Mouse (Mus musculus) neural tube, embryonic 15.5 days (tissue): ENCODE measurements around the gene Rabggtb. TPM values are rescaled to one million over a fixed set of nuclear protein-coding genes. Genes with fewer than 3 reads are reported as not detected.

Experiments
- ATAC-seq: fragments of 200-750 bp; cut with Nextera tagmentation; 2 replicates; pipeline ENCODE4 v1.8.0; 2017; ENCODE audit warnings: mild to moderate bottlenecking, moderate TSS enrichment, moderate library complexity; ENCODE audit not compliant: low FRiP score
- H3K27ac ChIP-seq: fragments of 300-500 bp; sonication (generic); replicated peaks from 2 replicates; pipeline ENCODE4 v1.5.1; 2015; ENCODE audit warnings: mild to moderate bottlenecking, inconsistent platforms
- H3K27me3 ChIP-seq: fragments of 300-500 bp; sonication (generic); replicated peaks from 2 replicates; pipeline ENCODE4 v1.6.1; 2015; ENCODE audit warnings: inconsistent platforms
- H3K36me3 ChIP-seq: fragments of 300-500 bp; sonication (generic); 2 replicates; pipeline ENCODE4 v1.6.1; 2015; ENCODE audit warnings: inconsistent platforms
- H3K4me1 ChIP-seq: fragments of 300-500 bp; sonication (generic); 2 replicates; pipeline ENCODE4 v1.6.1; 2015; ENCODE audit warnings: inconsistent platforms
- H3K4me2 ChIP-seq: fragments of 300-500 bp; sonication (generic); 2 replicates; pipeline ENCODE4 v1.6.1; 2015; ENCODE audit warnings: inconsistent platforms, mild to moderate bottlenecking, moderate library complexity
- H3K4me3 ChIP-seq: fragments of 300-500 bp; sonication (generic); replicated peaks from 2 replicates; pipeline ENCODE4 v1.5.1; 2015; ENCODE audit warnings: mild to moderate bottlenecking, inconsistent platforms
- H3K9ac ChIP-seq: fragments of 300-500 bp; sonication (generic); replicated peaks from 2 replicates; pipeline ENCODE4 v1.6.1; 2015; ENCODE audit warnings: mild to moderate bottlenecking, inconsistent platforms
- H3K9me3 ChIP-seq: fragments of 300-500 bp; sonication (generic); replicated peaks from 2 replicates; pipeline ENCODE4 v1.6.1; 2016; ENCODE audit warnings: inconsistent platforms
- WGBS: fragments of 180-500 bp; shearing (Covaris S2); methylation state at CpG from one replicate; pipeline ENCODE4 v1.1.7; 2015; ENCODE audit warnings: mixed read lengths; 5-methylcytosine and 5-hydroxymethylcytosine counted together
- polyA plus RNA-seq: library from polyadenylated mRNA; unstranded; fragments of >200 nt; fragmentation: Nextera tagmentation; extraction: Ambion mirVana; gene quantifications from 2 replicates; pipeline ENCODE4 v1.2.1, GENCODE M21; 2015

Rabggtb gene
- polyA plus RNA-seq: 53.7 TPM in 2 replicates

GRCm38 (mm10) chr3:153912546-153913509 is at the start of gene Rabggtb:
TSS of gene Rabggtb (minus strand) at chr3:153913009.
- H3K27ac ChIP-seq: peak within 1 kb of the TSS; percentile 97
- peak within 1 kb of the TSS; percentile 93 for H3K9ac ChIP-seq
- H3K27me3 ChIP-seq: no peaks in the 10 kb centered on the region
- H3K4me1 ChIP-seq: peaks cover 51% of the 10 kb centered on the region
- WGBS: 1% methylated on average over 65 of the region's 65 CpGs
- H3K4me2 ChIP-seq: peak within 1 kb of the TSS; percentile 82
- H3K36me3 ChIP-seq: peaks cover 30% of the 10 kb centered on the region
- peak within 1 kb of the TSS; percentile 85 for H3K4me3 ChIP-seq
- no peaks in the 10 kb centered on the region for H3K9me3 ChIP-seq
- ATAC-seq: peak; percentile 98

GRCm38 (mm10) chr3:153961632-153962389 is 49.0 kb upstream of the Rabggtb start:
- H3K36me3 ChIP-seq: no peaks in the 10 kb centered on the region
- 78% methylated on average over 6 of the region's 6 CpGs for WGBS
- H3K4me3 ChIP-seq: no peak overlapping the region
- H3K27me3 ChIP-seq: no peaks in the 10 kb centered on the region
- no peak overlapping the region for H3K4me2 ChIP-seq
- ATAC-seq: no peak
- H3K9me3 ChIP-seq: no peaks in the 10 kb centered on the region
- no peak overlapping the region for H3K9ac ChIP-seq
- no peak overlapping the region for H3K27ac ChIP-seq
- H3K4me1 ChIP-seq: no peaks in the 10 kb centered on the region

GRCm38 (mm10) chr3:153960884-153961283 is 48.1 kb upstream of the Rabggtb start:
- 32% methylated on average over 2 of the region's 2 CpGs for WGBS
- ATAC-seq: no peak

DNA sequence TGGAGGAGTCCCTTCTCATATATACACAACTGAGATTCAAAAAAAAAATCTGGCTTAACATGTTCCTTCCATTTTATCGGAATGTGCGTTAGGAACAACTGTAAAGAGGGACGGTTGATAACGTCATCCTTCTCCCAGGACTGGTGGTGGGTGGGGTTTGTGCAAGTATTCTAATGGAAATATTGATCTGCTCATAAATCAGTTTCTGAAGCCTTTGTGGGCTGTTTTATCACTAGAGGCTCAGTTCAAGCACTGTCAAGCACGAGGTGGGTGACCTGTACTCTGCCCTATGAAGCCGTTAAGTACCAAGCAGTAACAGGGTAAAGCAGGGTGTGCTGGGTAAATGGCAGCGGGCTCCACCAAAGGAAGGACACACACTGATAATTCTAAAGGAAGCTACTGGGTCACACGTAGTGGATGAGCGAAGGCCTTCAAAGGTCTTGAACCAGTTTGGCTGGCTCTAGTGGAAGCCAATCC is 47.0 kb upstream of the Rabggtb start:
- Histone ChIP-seq H3K27ac (no peak overlapping the region), H3K36me3 (no peaks in the 10 kb centered on the region), H3K9me3 (no peaks in the 10 kb centered on the region), H3K9ac (no peak overlapping the region), H3K4me3 (no peak overlapping the region), H3K4me1 (no peaks in the 10 kb centered on the region), H3K27me3 (no peaks in the 10 kb centered on the region), H3K4me2 (no peak overlapping the region)
- 70% methylated on average over 9 of the region's 9 CpGs for WGBS
- ATAC-seq: 0 out of 2 replicates have a peak, but pooled peaks have one; percentile 53

More at GRCm38 (mm10) chr3:153960884-153961283, 48.1 kb upstream of the Rabggtb start:
- Histone ChIP-seq H3K4me1 (no peaks in the 10 kb centered on the region), H3K9me3 (no peaks in the 10 kb centered on the region), H3K4me3 (no peak overlapping the region), H3K27me3 (no peaks in the 10 kb centered on the region), H3K27ac (no peak overlapping the region), H3K9ac (no peak overlapping the region), H3K4me2 (no peak overlapping the region), H3K36me3 (no peaks in the 10 kb centered on the region)

GRCm38 (mm10) chr3:153959035-153959730 is 46.4 kb upstream of the Rabggtb start:
- Histone ChIP-seq H3K27me3 (no peaks in the 10 kb centered on the region), H3K4me3 (no peak overlapping the region), H3K4me2 (no peak overlapping the region), H3K36me3 (no peaks in the 10 kb centered on the region), H3K9me3 (no peaks in the 10 kb centered on the region), H3K4me1 (no peaks in the 10 kb centered on the region), H3K27ac (no peak overlapping the region), H3K9ac (no peak overlapping the region)
- WGBS: 100% methylated on average over 1 of the region's 1 CpGs
- peak; percentile 52; the same call in 1 of the 2 replicates for ATAC-seq

GRCm38 (mm10) chr3:153957916-153958315 is 45.1 kb upstream of the Rabggtb start:
- Histone ChIP-seq H3K27me3 (no peaks in the 10 kb centered on the region), H3K4me2 (no peak overlapping the region), H3K4me1 (no peaks in the 10 kb centered on the region), H3K9ac (no peak overlapping the region), H3K36me3 (no peaks in the 10 kb centered on the region), H3K4me3 (no peak overlapping the region), H3K27ac (no peak overlapping the region), H3K9me3 (no peaks in the 10 kb centered on the region)
- WGBS: 88% methylated on average over 5 of the region's 5 CpGs
- no peak for ATAC-seq

DNA sequence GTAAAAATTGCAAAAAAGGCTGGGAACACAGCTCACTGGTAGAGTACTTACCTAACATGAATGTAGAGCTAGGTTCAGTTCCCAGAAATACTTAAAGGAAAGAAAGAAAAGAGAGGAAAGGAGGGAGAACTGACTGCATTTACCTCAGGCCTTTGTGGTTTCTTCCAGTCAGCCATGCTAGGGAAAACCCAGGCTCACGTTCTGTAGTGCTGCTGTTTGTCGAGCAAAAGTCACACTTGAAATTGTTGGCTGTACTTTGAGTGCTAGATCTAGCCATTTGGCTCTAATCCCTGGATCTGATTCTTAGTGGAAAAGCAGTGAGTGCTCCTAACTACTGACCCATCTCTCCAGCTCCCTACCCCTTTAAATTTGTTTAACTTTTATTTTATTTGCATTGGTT is 35.4 kb upstream of the Rabggtb start:
- no peak for ATAC-seq
- H3K27me3 ChIP-seq: no peaks in the 10 kb centered on the region
- no peaks in the 10 kb centered on the region for H3K9me3 ChIP-seq
- H3K4me1 ChIP-seq: peaks cover 15% of the 10 kb centered on the region
- no peaks in the 10 kb centered on the region for H3K36me3 ChIP-seq
- no peak overlapping the region for H3K9ac ChIP-seq
- H3K4me2 ChIP-seq: no peak overlapping the region
- H3K27ac ChIP-seq: no peak overlapping the region
- 74% methylated on average over 2 of the region's 2 CpGs for WGBS
- no peak overlapping the region for H3K4me3 ChIP-seq

- WGBS: 72% methylated on average over 4 of the region's 4 CpGs
- no peak for ATAC-seq
- Histone ChIP-seq H3K4me3 (no peak overlapping the region), H3K36me3 (no peaks in the 10 kb centered on the region), H3K27me3 (no peaks in the 10 kb centered on the region), H3K4me2 (no peak overlapping the region), H3K27ac (no peak overlapping the region), H3K9me3 (no peaks in the 10 kb centered on the region), H3K4me1 (peaks cover 22% of the 10 kb centered on the region), H3K9ac (no peak overlapping the region)
Observed at GRCm38 (mm10) chr3:153947271-153947670, 34.5 kb upstream of the Rabggtb start.

DNA sequence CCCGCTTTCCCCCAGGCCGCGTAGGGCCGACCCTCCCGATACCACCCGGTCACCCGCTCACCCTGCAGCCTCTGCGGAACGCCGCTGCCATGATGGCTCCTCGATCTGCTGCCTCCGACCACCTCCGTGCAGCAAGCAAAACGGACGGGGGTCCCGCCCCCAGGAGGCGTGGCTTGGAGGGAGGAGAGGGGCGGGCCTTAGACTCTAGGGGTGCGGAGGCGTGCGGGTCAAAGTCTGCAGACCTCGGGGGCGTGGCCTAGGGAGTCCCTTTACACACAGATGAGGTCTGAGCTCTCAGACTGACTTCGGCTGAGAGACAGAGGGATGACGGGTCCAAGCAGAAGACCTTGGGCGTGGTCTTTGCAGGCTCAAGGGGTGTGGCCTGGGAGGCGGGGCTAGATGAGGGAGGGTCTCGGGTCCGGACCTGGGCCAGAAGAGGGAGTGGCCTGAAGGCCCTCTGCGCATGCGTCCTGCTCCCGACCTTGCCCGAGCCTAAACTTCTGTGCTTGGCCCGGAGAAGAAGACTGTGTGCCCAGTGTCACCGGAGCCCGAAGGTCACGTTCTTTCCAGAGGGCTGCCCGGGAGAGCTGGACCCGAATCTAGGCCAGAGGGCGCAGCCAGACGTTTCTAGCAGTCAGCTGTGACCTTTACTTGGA is 31.7 kb upstream of the Rabggtb start, which contains the start of gene Acadm:
Gene Acadm (minus strand): TSS at position 298 of the 656 bp plus-strand sequence.
- peak; percentile 95 for ATAC-seq
- peak within 1 kb of the TSS; percentile 87 for H3K27ac ChIP-seq
- no peaks in the 10 kb centered on the region for H3K27me3 ChIP-seq
- H3K4me1 ChIP-seq: peaks cover 22% of the 10 kb centered on the region
- peak within 1 kb of the TSS; percentile 76 for H3K4me3 ChIP-seq
- H3K9ac ChIP-seq: peak within 1 kb of the TSS; percentile 68
- under 1% methylated on average over 41 of the region's 41 CpGs for WGBS
- H3K4me2 ChIP-seq: peak within 1 kb of the TSS; percentile 78
- no peaks in the 10 kb centered on the region for H3K9me3 ChIP-seq
- no peaks in the 10 kb centered on the region for H3K36me3 ChIP-seq

DNA sequence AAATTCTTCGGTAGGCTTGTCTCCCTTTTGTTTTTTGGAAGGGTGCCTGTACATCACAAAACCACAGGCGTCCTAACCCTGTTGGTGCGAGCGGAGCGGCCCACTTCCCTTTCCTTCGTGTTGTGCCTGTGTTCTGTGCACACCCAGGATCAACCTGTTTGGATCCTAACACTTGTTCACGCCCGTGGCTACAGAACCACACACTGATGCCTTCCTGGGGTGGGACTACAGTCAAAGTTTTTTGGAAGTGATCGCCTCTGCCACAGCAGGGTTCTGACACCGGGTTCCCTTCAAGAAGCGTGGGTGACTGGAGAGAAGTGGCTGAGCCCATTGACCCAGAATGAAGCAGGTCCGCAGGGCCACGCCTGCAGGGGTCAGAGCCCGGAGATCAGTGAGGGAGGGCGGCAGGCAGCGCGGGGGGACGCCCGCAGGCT is 31.1 kb upstream of the Rabggtb start:
- H3K4me3 ChIP-seq: peak overlapping the region; percentile 76
- WGBS: under 1% methylated on average over 19 of the region's 19 CpGs
- H3K27ac ChIP-seq: peak overlapping the region; percentile 87
- peak; percentile 70 for ATAC-seq
- H3K4me2 ChIP-seq: peak overlapping the region; percentile 78
- no peaks in the 10 kb centered on the region for H3K36me3 ChIP-seq
- H3K9ac ChIP-seq: peak overlapping the region; percentile 68
- H3K27me3 ChIP-seq: no peaks in the 10 kb centered on the region
- H3K9me3 ChIP-seq: no peaks in the 10 kb centered on the region
- H3K4me1 ChIP-seq: peaks cover 22% of the 10 kb centered on the region
